Mouse (Mus musculus): ENCODE data around the gene Kndc1. TPM values are rescaled to one million over a fixed set of nuclear protein-coding genes. Genes with fewer than 3 reads are reported as not detected.

Kndc1 gene
- polyA plus RNA-seq (2015; fragmentation: Nextera tagmentation; extraction: Ambion mirVana): 6.0 and 7.2 TPM in 2 replicates

DNA sequence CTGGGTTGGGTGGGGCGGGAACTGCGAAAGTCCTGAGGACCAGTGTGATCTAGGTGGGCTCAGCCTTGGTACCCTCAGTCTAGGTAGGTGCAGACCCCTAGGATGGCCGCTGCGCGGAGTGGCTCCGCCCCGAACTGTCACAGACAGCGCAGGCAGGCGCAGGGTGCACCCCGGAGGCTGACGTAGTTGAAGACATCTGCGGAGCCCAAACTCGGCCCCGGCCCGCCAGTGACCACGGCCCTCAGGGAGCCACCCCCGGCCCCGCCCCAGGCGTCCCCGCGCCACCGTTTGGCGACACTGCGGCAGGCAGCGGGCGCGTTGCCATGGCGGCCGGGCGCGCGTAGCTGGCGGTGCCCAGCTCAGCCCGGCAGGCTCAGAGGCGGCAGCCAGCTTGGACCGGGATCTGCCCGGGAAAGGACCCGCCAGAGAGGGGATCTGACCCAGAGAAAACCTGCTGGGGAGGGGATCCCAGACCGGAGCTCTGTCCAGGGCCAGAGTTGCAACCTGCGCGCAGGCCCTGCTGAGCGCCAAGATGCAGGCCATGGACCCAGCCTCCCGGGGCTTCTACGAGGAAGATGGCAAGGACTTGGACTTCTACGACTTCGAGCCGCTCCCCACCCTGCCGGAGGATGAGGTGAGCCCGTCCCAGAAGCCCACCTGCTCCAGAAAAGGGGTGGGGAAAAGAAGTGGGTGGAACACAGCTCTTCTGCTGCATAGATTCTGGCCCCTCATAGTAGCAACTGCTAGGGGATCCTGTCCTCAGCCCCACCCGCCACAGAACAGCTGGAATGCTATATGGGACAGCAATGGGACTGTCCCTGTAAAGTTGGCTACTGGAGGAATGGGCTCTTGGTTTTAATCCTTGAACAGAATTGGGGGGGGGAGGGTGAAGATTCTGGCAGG lies at the start of gene Kndc1:
Gene Kndc1, plus strand, starts transcription at position 42 of the 903 bp plus-strand sequence.
- under 1% methylated on average over 44 of the region's 50 CpGs for WGBS
- H3K4me2 ChIP-seq (replicated peaks): peak within 1 kb of the TSS; percentile 77
- no peaks in the 10 kb centered on the region for H3K9me3 ChIP-seq
- peaks cover 53% of the 10 kb centered on the region for H3K27me3 ChIP-seq
- H3K4me1 ChIP-seq (replicated peaks): peaks cover 20% of the 10 kb centered on the region
- H3K4me3 ChIP-seq (replicated peaks): peak within 1 kb of the TSS; percentile 51
- H3K27ac ChIP-seq: no peak within 1 kb of the TSS
- peak within 1 kb of the TSS; percentile 73 for H3K9ac ChIP-seq (replicated peaks)
- peak; percentile 92 for ATAC-seq
- H3K36me3 ChIP-seq: no peaks in the 10 kb centered on the region

- Histone ChIP-seq H3K27me3 (no peaks in the 10 kb centered on the region), H3K4me1 (replicated peaks) (peaks cover 25% of the 10 kb centered on the region), H3K36me3 (peaks cover 31% of the 10 kb centered on the region), H3K4me3 (replicated peaks) (no peak overlapping the region), H3K9ac (replicated peaks) (no peak overlapping the region), H3K27ac (no peak overlapping the region), H3K4me2 (replicated peaks) (no peak overlapping the region), H3K9me3 (no peaks in the 10 kb centered on the region)
- ATAC-seq: no peak
- WGBS: 78% methylated on average over 2 of the region's 2 CpGs
These were observed 49.4 kb upstream of the Kndc1 start for GRCm38 (mm10) chr7:139845101-139845500.

DNA sequence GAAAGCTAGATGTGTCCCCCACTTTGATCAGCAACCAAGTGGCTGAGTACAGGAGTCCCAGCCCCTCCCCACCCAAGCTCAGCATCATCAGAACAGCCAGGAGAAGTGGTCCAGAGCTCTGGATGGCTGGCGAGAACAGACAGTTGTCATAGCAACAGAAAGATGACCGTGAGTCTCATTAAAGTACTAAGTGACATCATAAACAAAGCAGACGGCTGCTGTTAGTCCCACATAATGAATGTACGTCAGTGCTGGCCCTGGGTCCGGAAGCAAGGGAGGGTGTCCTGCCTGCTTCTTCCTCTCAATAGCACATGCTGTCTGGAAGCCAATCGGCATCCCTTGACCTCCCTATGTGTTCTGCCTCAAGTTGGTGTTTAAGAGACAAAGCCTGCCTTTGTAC lies 44.3 kb upstream of the Kndc1 start:
- H3K9ac ChIP-seq (replicated peaks): peak overlapping the region; percentile 28; the same call in 1 of the 2 replicates
- WGBS: 5% methylated on average over 6 of the region's 6 CpGs
- peaks cover 37% of the 10 kb centered on the region for H3K36me3 ChIP-seq
- H3K27me3 ChIP-seq: no peaks in the 10 kb centered on the region
- no peak overlapping the region for H3K4me3 ChIP-seq (replicated peaks)
- no peaks in the 10 kb centered on the region for H3K9me3 ChIP-seq
- H3K4me2 ChIP-seq (replicated peaks): no peak overlapping the region
- peaks cover 29% of the 10 kb centered on the region for H3K4me1 ChIP-seq (replicated peaks)
- peak; percentile 90 for ATAC-seq
- peak overlapping the region; percentile 91 for H3K27ac ChIP-seq

DNA sequence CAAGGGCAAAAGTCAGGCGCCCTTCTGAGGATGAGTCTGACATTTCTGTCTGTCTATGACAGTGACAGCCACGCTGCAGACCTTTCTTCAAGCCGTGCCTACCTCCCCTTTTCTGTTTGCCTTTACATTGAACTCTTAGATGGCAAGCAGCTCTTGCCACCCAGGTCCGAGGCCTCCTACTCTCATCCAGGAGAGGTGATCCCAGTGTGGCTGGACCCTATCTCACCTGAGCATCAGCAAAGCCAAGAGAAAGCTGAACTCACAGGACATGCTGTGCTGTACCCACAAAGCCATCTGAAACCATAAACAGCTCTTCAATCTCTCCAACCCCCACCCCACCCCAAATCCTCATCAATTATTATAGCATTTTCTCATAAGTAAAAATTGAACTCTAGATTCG lies 43.8 kb upstream of the Kndc1 start:
- WGBS: 65% methylated on average over 5 of the region's 5 CpGs
- H3K36me3 ChIP-seq: peaks cover 37% of the 10 kb centered on the region
- no peak overlapping the region for H3K4me3 ChIP-seq (replicated peaks)
- ATAC-seq: peak; percentile 35
- peaks cover 29% of the 10 kb centered on the region for H3K4me1 ChIP-seq (replicated peaks)
- H3K4me2 ChIP-seq (replicated peaks): no peak overlapping the region
- peak overlapping the region; percentile 91 for H3K27ac ChIP-seq
- H3K9ac ChIP-seq (replicated peaks): 0 out of 2 replicates have a peak overlapping the region, but pooled peaks have one; percentile 28
- no peaks in the 10 kb centered on the region for H3K9me3 ChIP-seq
- H3K27me3 ChIP-seq: no peaks in the 10 kb centered on the region

DNA sequence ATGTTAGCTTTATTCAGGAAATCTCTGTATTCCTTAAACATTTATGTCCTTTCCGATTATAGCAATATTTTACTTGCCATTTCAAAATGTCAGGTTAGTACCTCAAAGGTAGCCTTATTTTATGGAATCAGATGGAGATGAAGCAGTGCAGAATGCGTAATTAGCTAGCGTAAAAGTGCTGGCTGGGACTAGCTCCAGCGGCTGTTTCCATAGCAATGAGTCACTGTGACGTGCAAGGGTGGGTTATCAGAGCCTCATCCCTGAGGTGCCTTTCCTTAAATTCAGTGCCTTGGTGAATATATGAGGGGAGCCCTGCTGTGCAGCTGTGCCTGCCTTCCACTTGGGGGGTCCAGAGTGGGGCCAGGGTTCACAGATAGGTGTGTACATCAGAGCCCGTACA lies 43.4 kb upstream of the Kndc1 start:
- 40% methylated on average over 6 of the region's 6 CpGs for WGBS

DNA sequence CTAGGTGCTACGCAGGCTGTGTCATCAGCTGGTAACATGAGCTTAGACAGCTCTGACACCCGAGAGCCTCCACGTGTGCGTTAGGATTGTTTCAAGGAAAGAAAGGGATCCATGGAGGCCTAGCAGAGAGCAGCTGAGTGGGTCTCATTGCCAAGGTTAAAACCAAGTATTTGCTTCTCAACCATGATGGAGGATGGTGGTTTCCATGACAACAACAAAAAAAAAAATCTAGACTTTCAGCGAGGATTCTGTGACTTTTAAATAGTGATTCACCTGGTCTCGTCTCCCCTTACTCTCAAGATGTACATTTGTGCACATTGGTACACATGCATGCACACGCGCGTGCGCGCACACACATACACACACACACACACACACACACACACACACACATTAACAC lies 39.2 kb upstream of the Kndc1 start:
- no peaks in the 10 kb centered on the region for H3K27me3 ChIP-seq
- 79% methylated on average over 11 of the region's 11 CpGs for WGBS

More for the DNA sequence above, 43.4 kb upstream of the Kndc1 start:
- peak; percentile 71 for ATAC-seq
- Histone ChIP-seq H3K36me3 (peaks cover 37% of the 10 kb centered on the region), H3K4me1 (replicated peaks) (peaks cover 29% of the 10 kb centered on the region), H3K4me2 (replicated peaks) (no peak overlapping the region), H3K27ac (peak overlapping the region; percentile 91), H3K27me3 (no peaks in the 10 kb centered on the region), H3K9ac (replicated peaks) (no peak overlapping the region), H3K4me3 (replicated peaks) (no peak overlapping the region), H3K9me3 (no peaks in the 10 kb centered on the region)

DNA sequence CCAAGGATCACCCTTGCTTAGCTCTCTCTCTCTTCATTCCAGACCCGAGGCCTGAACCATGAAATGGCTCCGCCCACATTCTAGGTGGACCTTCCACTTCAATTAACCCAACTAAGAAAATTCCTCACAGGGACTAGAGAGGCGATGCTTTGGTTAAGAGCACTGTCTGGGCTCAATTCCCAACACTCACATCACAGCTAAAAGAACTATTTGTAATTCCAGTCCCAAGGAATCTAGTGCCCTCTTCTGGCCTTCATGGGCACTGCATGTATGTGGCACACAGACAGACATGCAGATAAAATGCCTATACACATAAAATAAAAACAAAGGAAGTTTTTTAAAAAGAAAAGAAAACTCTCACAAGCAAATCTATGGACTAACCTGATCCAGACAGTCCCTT lies 33.1 kb upstream of the Kndc1 start:
- no peak overlapping the region for H3K9ac ChIP-seq (replicated peaks)
- 0 out of 2 replicates have a peak, but pooled peaks cover 9% of the 10 kb centered on the region for H3K36me3 ChIP-seq
- ATAC-seq: peak; percentile 55
- H3K27me3 ChIP-seq: no peaks in the 10 kb centered on the region
- 28% methylated on average over 3 of the region's 3 CpGs for WGBS
- no peak overlapping the region for H3K4me2 ChIP-seq (replicated peaks)
- no peaks in the 10 kb centered on the region for H3K4me1 ChIP-seq (replicated peaks)
- H3K4me3 ChIP-seq (replicated peaks): no peak overlapping the region
- H3K27ac ChIP-seq: no peak overlapping the region
- no peaks in the 10 kb centered on the region for H3K9me3 ChIP-seq

More for the DNA sequence above, 39.2 kb upstream of the Kndc1 start:
- Histone ChIP-seq H3K9me3 (no peaks in the 10 kb centered on the region), H3K4me1 (replicated peaks) (peaks cover 14% of the 10 kb centered on the region), H3K27ac (no peak overlapping the region), H3K9ac (replicated peaks) (no peak overlapping the region), H3K4me2 (replicated peaks) (no peak overlapping the region), H3K36me3 (peaks cover 35% of the 10 kb centered on the region), H3K4me3 (replicated peaks) (no peak overlapping the region)
- no peak for ATAC-seq

GRCm38 (mm10) chr7:139863076-139863475 lies 31.4 kb upstream of the Kndc1 start:
- Histone ChIP-seq H3K9me3 (no peaks in the 10 kb centered on the region), H3K4me3 (replicated peaks) (no peak overlapping the region), H3K27ac (no peak overlapping the region), H3K9ac (replicated peaks) (no peak overlapping the region), H3K4me2 (replicated peaks) (no peak overlapping the region), H3K27me3 (no peaks in the 10 kb centered on the region), H3K4me1 (replicated peaks) (no peaks in the 10 kb centered on the region), H3K36me3 (0 out of 2 replicates have a peak, but pooled peaks cover 9% of the 10 kb centered on the region)
- ATAC-seq: no peak
- WGBS: 75% methylated on average over 2 of the region's 2 CpGs

- Histone ChIP-seq H3K9me3 (no peaks in the 10 kb centered on the region), H3K27ac (no peak overlapping the region), H3K4me3 (replicated peaks) (no peak overlapping the region), H3K4me1 (replicated peaks) (no peaks in the 10 kb centered on the region), H3K36me3 (no peaks in the 10 kb centered on the region), H3K9ac (replicated peaks) (no peak overlapping the region), H3K4me2 (replicated peaks) (no peak overlapping the region), H3K27me3 (no peaks in the 10 kb centered on the region)
- no peak for ATAC-seq
- 78% methylated on average over 2 of the region's 2 CpGs for WGBS
These were observed 30.2 kb upstream of the Kndc1 start for GRCm38 (mm10) chr7:139864253-139864652.

- Histone ChIP-seq H3K27ac (no peak overlapping the region), H3K4me3 (replicated peaks) (no peak overlapping the region), H3K4me1 (replicated peaks) (no peaks in the 10 kb centered on the region), H3K4me2 (replicated peaks) (no peak overlapping the region), H3K36me3 (no peaks in the 10 kb centered on the region), H3K9me3 (no peaks in the 10 kb centered on the region), H3K9ac (replicated peaks) (no peak overlapping the region), H3K27me3 (no peaks in the 10 kb centered on the region)
- no peak for ATAC-seq
- WGBS: 80% methylated on average over 1 of the region's 1 CpGs
These were observed 29.6 kb upstream of the Kndc1 start for GRCm38 (mm10) chr7:139864871-139865270.

GRCm38 (mm10) chr7:139871014-139871413 lies 23.5 kb upstream of the Kndc1 start:
- Histone ChIP-seq H3K36me3 (peaks cover 29% of the 10 kb centered on the region), H3K27ac (no peak overlapping the region; the same call in 1 of the 2 replicates), H3K4me3 (replicated peaks) (no peak overlapping the region), H3K9me3 (no peaks in the 10 kb centered on the region), H3K4me2 (replicated peaks) (no peak overlapping the region), H3K4me1 (replicated peaks) (0 out of 2 replicates have a peak, but pooled peaks cover 3% of the 10 kb centered on the region), H3K27me3 (no peaks in the 10 kb centered on the region), H3K9ac (replicated peaks) (no peak overlapping the region)
- peak; percentile 68 for ATAC-seq
- 75% methylated on average over 5 of the region's 5 CpGs for WGBS

DNA sequence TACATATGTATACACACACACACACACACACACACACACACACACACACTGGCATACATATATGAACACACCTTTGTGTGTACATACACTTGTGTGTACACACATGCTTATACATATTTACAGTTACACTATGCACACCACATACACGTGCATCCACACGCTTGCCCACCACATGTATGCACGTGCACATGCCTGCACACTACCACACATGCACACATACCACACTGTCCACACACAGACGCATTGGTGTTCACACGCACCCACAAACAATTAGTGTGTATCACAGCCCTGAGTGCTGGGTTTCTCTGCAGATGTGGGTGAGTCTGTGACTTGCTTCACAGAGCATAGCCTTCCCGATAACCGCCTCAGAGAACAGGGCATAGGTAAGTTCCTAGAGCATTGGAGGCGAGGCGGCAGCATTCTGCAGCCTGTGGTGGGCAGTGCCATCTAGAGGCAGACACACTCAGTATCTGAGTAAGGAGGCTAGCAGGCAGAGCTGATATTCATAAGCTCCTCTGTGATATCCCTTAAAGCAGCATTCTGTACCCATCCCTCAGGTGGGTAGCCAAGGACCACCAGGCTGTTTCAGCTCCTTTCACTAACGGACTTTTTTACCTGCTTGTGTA lies 17.2 kb upstream of the Kndc1 start:
- peaks cover 29% of the 10 kb centered on the region for H3K36me3 ChIP-seq
- H3K27ac ChIP-seq: no peak overlapping the region
- ATAC-seq: peak; percentile 81
- H3K4me1 ChIP-seq (replicated peaks): no peaks in the 10 kb centered on the region
- H3K27me3 ChIP-seq: no peaks in the 10 kb centered on the region
- WGBS: 70% methylated on average over 10 of the region's 10 CpGs
- no peaks in the 10 kb centered on the region for H3K9me3 ChIP-seq
- H3K9ac ChIP-seq (replicated peaks): no peak overlapping the region
- no peak overlapping the region for H3K4me3 ChIP-seq (replicated peaks)
- no peak overlapping the region for H3K4me2 ChIP-seq (replicated peaks)
